Mouse (Mus musculus) liver, embryonic 14.5 days (tissue): ENCODE results near the gene Tcea3. TPM values are rescaled to one million over a fixed set of nuclear protein-coding genes. Genes with fewer than 3 reads are reported as not detected.

ENCODE experiments used
- ATAC-seq: fragments of 200-750 bp; cut with Nextera tagmentation; 2 replicates; pipeline ENCODE4 v1.8.0; 2017; ENCODE audit warnings: moderate number of reproducible peaks, mild to moderate bottlenecking, moderate library complexity; ENCODE audit not compliant: insufficient read depth
- DNase-seq, 3 experiments: peaks; one replicate each; pipeline ENCODE4 v3.0.0-alpha.2; 2012 to 2013; ENCODE audit warnings: low read depth in 3 of 3, low spot score in 3 of 3
- H3K27ac ChIP-seq: fragments of 300-500 bp; sonication (generic); 2 replicates; pipeline ENCODE4 v1.5.1; 2014; ENCODE audit warnings: moderate library complexity, mild to moderate bottlenecking, control low read depth, inconsistent platforms
- H3K27me3 ChIP-seq: fragments of 300-500 bp; sonication (generic); 2 replicates; pipeline ENCODE4 v1.6.1; 2014; ENCODE audit warnings: mild to moderate bottlenecking, low read length, moderate library complexity; ENCODE audit not compliant: control insufficient read depth, insufficient read depth
- H3K36me3 ChIP-seq: fragments of 300-500 bp; sonication (generic); replicated peaks from 2 replicates; pipeline ENCODE4 v1.6.1; 2014; ENCODE audit warnings: low read depth; ENCODE audit not compliant: control insufficient read depth, insufficient read depth
- H3K4me1 ChIP-seq, 2 experiments: fragments of 200-500 bp in 1 of 2; fragments of 300-500 bp in 1 of 2; sonication (generic) in 1 of 2; replicated peaks; 2 replicates each; pipeline ENCODE4 v1.6.1; 2012 to 2014; ENCODE audit warnings: antibody characterized with exemption in 1 of 2, inconsistent platforms in 1 of 2, low read length in 1 of 2; ENCODE audit not compliant: control insufficient read depth in 2 of 2, insufficient read depth in 2 of 2
- H3K4me2 ChIP-seq: fragments of 300-500 bp; sonication (generic); 2 replicates; pipeline ENCODE4 v1.6.1; 2014; ENCODE audit warnings: low read depth, mild to moderate bottlenecking, control low read depth, moderate library complexity
- H3K4me3 ChIP-seq, 2 experiments: fragments of 200-500 bp in 1 of 2; fragments of 300-500 bp in 1 of 2; sonication (generic) in 1 of 2; 2 replicates each; pipeline ENCODE4 v1.5.1; 2012 to 2014; ENCODE audit warnings: low read depth in 2 of 2, low read length in 2 of 2, mild to moderate bottlenecking in 2 of 2, control low read depth in 1 of 2, inconsistent platforms in 1 of 2, moderate library complexity in 1 of 2; ENCODE audit not compliant: insufficient read depth in 1 of 2
- H3K9ac ChIP-seq: fragments of 300-500 bp; sonication (generic); replicated peaks from 2 replicates; pipeline ENCODE4 v1.6.1; 2014; ENCODE audit warnings: mild to moderate bottlenecking, control low read depth, moderate library complexity
- H3K9me3 ChIP-seq: fragments of 300-500 bp; sonication (generic); 2 replicates; pipeline ENCODE4 v1.6.1; 2016; ENCODE audit warnings: low read length, mixed read lengths; ENCODE audit not compliant: control insufficient read depth
- CTCF ChIP-seq: IDR thresholded peaks from 2 replicates; pipeline ENCODE4 v1.5.1; 2016; ENCODE audit warnings: antibody characterized with exemption, low read depth, control low read depth
- EP300 ChIP-seq: IDR thresholded peaks from 2 replicates; pipeline ENCODE4 v1.6.1; 2016; ENCODE audit warnings: antibody characterized with exemption, low read depth
- WGBS: fragments of 180-500 bp; shearing (Covaris S2); extraction: QIAGEN DNeasy Blood & Tissue Kit; methylation state at CpG from one replicate; pipeline ENCODE4 v1.1.7; 2014; ENCODE audit not compliant: insufficient replicate concordance; 5-methylcytosine and 5-hydroxymethylcytosine counted together
- polyA plus RNA-seq, 2 experiments: library from polyadenylated mRNA; depleted of rRNA in 1 of 2; stranded (reverse) in 1 of 2; unstranded in 1 of 2; fragments of >200 nt; fragmentation: Nextera tagmentation in 1 of 2; extraction: Ambion mirVana in 1 of 2; gene quantifications; 2 replicates each; pipeline versions ENCODE4 v1.2.1 to v1.2.3; 2012 to 2014

Gene Tcea3
- polyA plus RNA-seq, 2 experiments: 4.8 to 12.4 TPM

- DNase-seq (no peak), ATAC-seq (no peak)
- H3K27me3 ChIP-seq: peaks cover 22% of the 10 kb centered on the region
- H3K9me3 ChIP-seq: no peaks in the 10 kb centered on the region
- no peaks in the 10 kb centered on the region for H3K36me3 ChIP-seq
- H3K4me1 ChIP-seq: 0 out of 4 replicates have a peak, but pooled peaks cover 0 to 3% of the 10 kb centered on the region in 2 experiments
- H3K27ac ChIP-seq: no peak overlapping the region
- no peak overlapping the region for H3K4me3 ChIP-seq
- TF ChIP-seq CTCF: no peak
- TF ChIP-seq EP300: no peak
- WGBS: 67% methylated on average over 8 of the region's 8 CpGs
- peak overlapping the region; percentile 13; the same call in 1 of the 2 replicates for H3K4me2 ChIP-seq
- H3K9ac ChIP-seq: no peak overlapping the region
These were observed 32.0 kb upstream of the Tcea3 start for GRCm38 (mm10) chr4:136215576-136215975.

- no peak overlapping the region for H3K9ac ChIP-seq
- DNase-seq (no peak), ATAC-seq (no peak)
- no peak overlapping the region for H3K4me2 ChIP-seq
- peaks cover 22% of the 10 kb centered on the region for H3K27me3 ChIP-seq
- no peaks in the 10 kb centered on the region for H3K9me3 ChIP-seq
- WGBS: 46% methylated on average over 10 of the region's 10 CpGs
- no peaks in the 10 kb centered on the region for H3K36me3 ChIP-seq
- TF ChIP-seq CTCF: no peak
- TF ChIP-seq EP300: no peak
- H3K27ac ChIP-seq: no peak overlapping the region
- 0 out of 4 replicates have a peak, but pooled peaks cover 0 to 3% of the 10 kb centered on the region in 2 experiments for H3K4me1 ChIP-seq
- no peak overlapping the region for H3K4me3 ChIP-seq
These were observed 30.5 kb upstream of the Tcea3 start for GRCm38 (mm10) chr4:136217063-136217462.

GRCm38 (mm10) chr4:136218595-136219214 lies 28.8 kb upstream of the Tcea3 start:
- Histone ChIP-seq H3K4me3 (no peak overlapping the region), H3K9me3 (no peaks in the 10 kb centered on the region), H3K9ac (no peak overlapping the region), H3K27ac (no peak overlapping the region), H3K4me1 (0 out of 4 replicates have a peak, but pooled peaks cover 0 to 3% of the 10 kb centered on the region in 2 experiments), H3K4me2 (no peak overlapping the region), H3K27me3 (peaks cover 22% of the 10 kb centered on the region), H3K36me3 (no peaks in the 10 kb centered on the region)
- DNase-seq (no peak), ATAC-seq (no peak)
- TF ChIP-seq EP300 (no peak), CTCF (no peak)
- WGBS: 22% methylated on average over 18 of the region's 18 CpGs

DNA sequence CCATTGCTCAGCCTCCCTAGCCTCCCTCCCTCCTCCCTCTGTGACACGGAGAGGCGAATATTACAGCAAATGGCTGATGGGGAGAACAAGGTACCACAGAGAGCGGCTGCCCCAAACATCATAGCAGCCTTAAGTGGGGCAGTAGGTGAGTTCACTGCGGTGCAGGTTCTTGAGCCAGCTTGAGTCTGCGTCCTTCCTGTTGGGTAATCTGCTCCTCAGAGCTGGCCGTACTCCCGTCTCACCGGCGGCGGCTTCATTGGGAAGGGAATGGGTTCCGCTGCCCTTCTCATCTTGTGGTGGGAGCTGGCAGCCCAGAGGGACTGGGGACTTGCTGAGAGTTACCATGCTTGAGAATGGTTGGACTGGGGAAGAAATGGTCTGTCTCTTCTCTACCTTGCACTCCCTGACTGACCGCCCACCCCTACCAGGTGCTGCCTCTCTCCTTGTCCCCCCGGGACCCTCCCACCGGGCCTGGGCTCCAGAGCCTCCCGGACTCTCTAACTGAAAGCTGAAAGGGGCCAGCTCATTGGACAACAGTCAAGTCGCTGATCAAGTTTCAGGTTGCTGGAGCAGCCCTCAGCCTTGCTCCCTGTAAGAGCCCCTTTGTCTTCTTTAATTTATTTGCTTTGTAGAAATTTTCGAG lies 27.3 kb upstream of the Tcea3 start:
- Histone ChIP-seq H3K9me3 (no peaks in the 10 kb centered on the region), H3K27me3 (peaks cover 22% of the 10 kb centered on the region), H3K4me3 (no peak overlapping the region), H3K9ac (no peak overlapping the region), H3K4me1 (no peaks in the 10 kb centered on the region), H3K27ac (no peak overlapping the region), H3K4me2 (no peak overlapping the region), H3K36me3 (no peaks in the 10 kb centered on the region)
- 8% methylated on average over 17 of the region's 17 CpGs for WGBS
- no peak for ATAC-seq
- no peak for TF ChIP-seq EP300
- TF ChIP-seq CTCF: no peak
- no peak for DNase-seq

DNA sequence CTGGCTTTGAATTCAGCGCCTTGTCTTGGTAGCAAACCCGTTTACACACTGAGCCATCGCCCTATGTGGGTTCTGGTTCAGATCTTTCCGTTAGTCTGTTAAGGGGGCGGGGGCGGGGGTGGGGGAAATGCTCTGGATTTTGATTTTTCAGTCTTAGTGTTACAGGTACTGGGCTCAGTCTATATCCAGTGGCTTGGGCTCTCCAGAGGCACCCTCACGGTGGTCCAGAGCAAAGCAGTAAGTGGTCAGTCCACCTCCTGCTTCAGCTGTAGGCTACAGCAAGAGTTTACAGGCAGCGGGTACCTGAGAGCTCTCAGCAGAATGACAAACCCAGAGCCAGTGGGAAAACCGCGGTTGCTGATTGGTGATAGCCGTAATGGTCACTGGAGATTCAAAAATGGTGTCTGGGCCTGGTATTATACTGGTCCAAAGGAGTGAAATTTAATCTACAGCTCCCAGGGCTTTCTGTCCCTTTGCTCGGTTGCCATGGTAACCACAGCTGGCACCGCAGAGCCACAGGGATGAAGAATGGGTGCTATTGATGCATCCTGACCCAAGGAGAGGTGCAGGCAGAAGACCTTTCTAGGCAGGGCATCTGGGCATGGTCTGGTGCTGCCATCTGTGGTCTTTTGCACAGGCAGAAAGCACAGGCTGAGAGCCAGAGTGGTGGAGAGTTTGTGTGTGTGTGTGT lies 23.8 kb upstream of the Tcea3 start:
- Histone ChIP-seq H3K27ac (no peak overlapping the region), H3K36me3 (no peaks in the 10 kb centered on the region), H3K4me2 (no peak overlapping the region), H3K4me1 (no peaks in the 10 kb centered on the region), H3K9me3 (no peaks in the 10 kb centered on the region), H3K27me3 (peaks cover 16% of the 10 kb centered on the region), H3K9ac (no peak overlapping the region), H3K4me3 (no peak overlapping the region)
- no peak for TF ChIP-seq EP300
- TF ChIP-seq CTCF: no peak
- DNase-seq: no peak
- ATAC-seq: no peak
- 56% methylated on average over 13 of the region's 13 CpGs for WGBS
